Mouse (Mus musculus): ENCODE results near the gene Sfxn2. TPM values are rescaled to one million over a fixed set of nuclear protein-coding genes. Genes with fewer than 3 reads are reported as not detected.

The Sfxn2 gene
- polyA plus RNA-seq, 1 experiment from 2014 or later: 28.3 TPM

DNA sequence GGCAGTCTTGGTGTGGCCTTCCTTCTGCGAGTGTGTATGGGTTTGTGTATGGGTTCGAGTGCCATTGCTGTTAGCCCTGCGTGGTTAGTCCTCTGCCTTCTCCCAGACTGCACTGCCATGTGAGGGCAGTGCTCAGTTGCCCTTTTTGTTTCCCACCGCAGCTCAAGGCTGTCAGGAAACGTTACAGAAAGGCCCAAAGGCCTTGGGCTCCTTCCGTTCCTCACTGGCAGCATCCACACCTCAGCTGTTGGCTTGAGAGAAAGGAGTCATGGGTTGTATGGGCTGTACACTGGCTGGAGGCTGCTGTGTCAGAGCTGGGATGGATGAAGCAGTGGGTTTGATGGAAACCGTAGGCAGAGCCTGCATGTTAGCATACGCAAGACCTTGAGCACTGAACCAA lies 67.6 kb downstream of the Sfxn2 start:
- no peaks in the 10 kb centered on the region for H3K27me3 ChIP-seq
- no peaks in the 10 kb centered on the region for H3K9me3 ChIP-seq
- no peak overlapping the region for H3K4me2 ChIP-seq
- H3K36me3 ChIP-seq: peaks cover 18% of the 10 kb centered on the region; the same call in 1 of the 2 replicates
- H3K27ac ChIP-seq: peak overlapping the region; percentile 90
- 75% methylated on average over 8 of the region's 8 CpGs for WGBS
- ATAC-seq (ENCODE audit: borderline replicate concordance, extremely low read depth, low FRiP score, low TSS enrichment): no peak
- H3K4me1 ChIP-seq: peaks cover 77% of the 10 kb centered on the region
- H3K9ac ChIP-seq: 0 out of 2 replicates have a peak overlapping the region, but pooled peaks have one; percentile 5
- H3K4me3 ChIP-seq: no peak overlapping the region

DNA sequence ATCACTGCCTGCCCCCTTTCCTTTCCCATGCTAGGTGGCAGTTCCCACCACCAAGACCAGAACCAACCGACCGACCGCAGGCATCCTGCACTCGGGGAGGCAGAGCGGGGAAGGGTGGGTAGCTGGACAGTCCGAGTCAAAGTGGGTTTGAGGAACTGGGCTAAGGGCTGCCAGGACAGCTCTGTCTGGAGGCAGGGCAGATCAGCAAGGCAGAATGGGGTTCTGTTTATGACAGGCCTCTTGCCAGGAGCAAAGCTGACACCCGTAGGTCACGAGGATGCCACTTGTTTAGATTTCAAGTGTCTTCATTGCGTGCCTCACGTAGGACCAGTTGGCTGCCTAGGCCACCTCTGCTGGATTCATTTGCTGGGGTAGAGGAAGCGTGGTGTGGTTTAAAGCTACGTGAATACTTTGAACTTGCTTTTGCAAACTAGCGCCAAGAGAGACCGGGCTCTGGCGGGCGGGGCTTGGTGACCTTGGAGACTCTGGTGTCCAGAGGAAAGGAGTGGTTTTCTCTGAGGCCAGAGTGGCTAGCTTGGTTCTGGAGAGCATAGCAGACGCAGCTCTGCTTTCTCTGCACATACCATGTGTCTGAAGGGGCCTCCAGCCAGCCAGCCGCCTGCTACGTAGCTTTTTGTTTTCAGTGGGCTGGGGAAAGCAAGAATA lies 68.4 kb downstream of the Sfxn2 start:
- Histone ChIP-seq H3K27me3 (no peaks in the 10 kb centered on the region), H3K9ac (peak overlapping the region; percentile 20), H3K4me2 (peak overlapping the region; percentile 39), H3K27ac (peak overlapping the region; percentile 90), H3K4me3 (no peak overlapping the region), H3K4me1 (peaks cover 71% of the 10 kb centered on the region), H3K36me3 (peaks cover 24% of the 10 kb centered on the region; the same call in 1 of the 2 replicates), H3K9me3 (no peaks in the 10 kb centered on the region)
- peak; percentile 79 for ATAC-seq (ENCODE audit: borderline replicate concordance, extremely low read depth, low FRiP score, low TSS enrichment)
- 16% methylated on average over 19 of the region's 19 CpGs for WGBS

DNA sequence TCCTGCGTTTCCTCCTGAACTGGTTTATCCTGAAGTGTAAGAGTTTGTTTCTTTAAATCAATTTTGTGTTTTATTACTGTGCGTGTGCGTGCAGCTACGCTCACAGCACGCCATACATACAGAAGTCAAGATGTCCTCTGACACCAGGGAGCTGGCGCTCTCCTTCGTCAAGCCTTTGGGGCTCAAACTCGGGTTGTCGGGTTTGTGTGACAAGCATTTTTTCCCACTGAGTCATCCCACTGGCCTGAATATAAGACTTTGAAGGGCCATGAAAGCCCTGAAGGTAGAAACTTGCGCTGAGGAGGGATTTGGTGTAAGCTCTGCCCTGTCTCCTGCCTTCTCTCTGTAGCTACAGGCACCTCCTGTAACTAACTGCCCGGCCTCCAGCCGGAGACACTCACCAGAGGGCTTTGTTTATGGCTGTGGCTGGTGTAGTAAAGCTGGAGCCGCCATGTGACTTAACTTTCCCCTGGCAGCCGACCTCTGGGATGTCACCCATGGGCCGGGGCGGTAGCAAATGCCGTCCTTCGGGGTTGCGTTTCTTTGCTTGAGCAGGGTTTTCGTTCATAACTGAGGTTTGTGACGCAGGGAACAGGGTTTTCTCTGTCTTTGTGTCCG lies 69.1 kb downstream of the Sfxn2 start:
- Histone ChIP-seq H3K27me3 (no peaks in the 10 kb centered on the region), H3K36me3 (peaks cover 25% of the 10 kb centered on the region; the same call in 1 of the 2 replicates), H3K9ac (0 out of 2 replicates have a peak overlapping the region, but pooled peaks have one; percentile 20), H3K4me3 (no peak overlapping the region), H3K9me3 (no peaks in the 10 kb centered on the region), H3K4me1 (peaks cover 69% of the 10 kb centered on the region), H3K4me2 (peak overlapping the region; percentile 39), H3K27ac (peak overlapping the region; percentile 90)
- ATAC-seq (ENCODE audit: borderline replicate concordance, extremely low read depth, low FRiP score, low TSS enrichment): peak; percentile 6; the same call in 1 of the 2 replicates
- 38% methylated on average over 22 of the region's 22 CpGs for WGBS

DNA sequence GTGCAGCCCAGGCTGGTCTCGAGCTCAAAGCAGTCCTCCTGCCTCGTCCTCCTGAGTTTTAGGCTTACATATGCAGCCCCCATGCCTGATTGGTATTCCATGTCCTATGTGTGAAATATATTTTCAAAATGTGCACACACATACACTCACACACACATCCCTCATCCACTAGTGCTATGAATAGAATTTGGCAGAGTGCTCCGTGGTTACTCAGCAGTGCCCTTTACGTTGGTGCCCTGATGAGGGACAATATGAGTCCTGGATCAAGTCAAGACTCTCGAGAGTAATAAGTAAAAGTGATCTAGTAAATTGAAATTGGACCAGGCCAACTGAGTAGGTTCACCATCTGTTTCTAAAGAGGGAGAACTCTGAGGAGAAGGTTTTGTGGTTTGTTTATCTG lies 70.1 kb downstream of the Sfxn2 start:
- Histone ChIP-seq H3K27ac (peak overlapping the region; percentile 90), H3K27me3 (no peaks in the 10 kb centered on the region), H3K9me3 (no peaks in the 10 kb centered on the region), H3K4me1 (peaks cover 65% of the 10 kb centered on the region), H3K4me3 (no peak overlapping the region), H3K4me2 (no peak overlapping the region), H3K36me3 (peaks cover 17% of the 10 kb centered on the region; the same call in 1 of the 2 replicates), H3K9ac (no peak overlapping the region)
- no peak for ATAC-seq (ENCODE audit: borderline replicate concordance, extremely low read depth, low FRiP score, low TSS enrichment)
- 69% methylated on average over 5 of the region's 5 CpGs for WGBS

DNA sequence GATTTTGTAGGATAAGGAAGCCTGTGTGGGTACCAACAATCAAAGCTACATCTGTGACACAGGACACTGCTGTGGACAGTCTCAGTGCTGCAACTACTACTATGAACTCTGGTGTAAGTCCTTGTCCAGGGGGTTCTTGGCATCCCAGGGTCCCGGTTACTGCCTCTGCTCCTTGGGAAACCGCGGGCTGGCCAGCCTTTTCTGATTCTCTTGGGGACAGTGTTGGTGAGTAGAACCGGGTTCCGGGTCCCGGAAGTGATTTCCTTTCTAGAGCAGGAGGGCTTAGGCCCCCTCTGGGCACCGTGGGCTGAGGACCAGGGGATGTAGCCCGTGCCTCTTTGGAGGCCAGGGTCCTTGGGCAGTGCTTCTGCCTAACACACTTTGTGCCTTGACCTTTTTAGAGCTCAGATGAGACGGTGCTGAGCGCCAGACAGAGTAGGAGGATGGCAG lies 71.2 kb downstream of the Sfxn2 start:
- Histone ChIP-seq H3K4me1 (peaks cover 65% of the 10 kb centered on the region), H3K4me2 (no peak overlapping the region)
- ATAC-seq (ENCODE audit: borderline replicate concordance, extremely low read depth, low FRiP score, low TSS enrichment): no peak

DNA sequence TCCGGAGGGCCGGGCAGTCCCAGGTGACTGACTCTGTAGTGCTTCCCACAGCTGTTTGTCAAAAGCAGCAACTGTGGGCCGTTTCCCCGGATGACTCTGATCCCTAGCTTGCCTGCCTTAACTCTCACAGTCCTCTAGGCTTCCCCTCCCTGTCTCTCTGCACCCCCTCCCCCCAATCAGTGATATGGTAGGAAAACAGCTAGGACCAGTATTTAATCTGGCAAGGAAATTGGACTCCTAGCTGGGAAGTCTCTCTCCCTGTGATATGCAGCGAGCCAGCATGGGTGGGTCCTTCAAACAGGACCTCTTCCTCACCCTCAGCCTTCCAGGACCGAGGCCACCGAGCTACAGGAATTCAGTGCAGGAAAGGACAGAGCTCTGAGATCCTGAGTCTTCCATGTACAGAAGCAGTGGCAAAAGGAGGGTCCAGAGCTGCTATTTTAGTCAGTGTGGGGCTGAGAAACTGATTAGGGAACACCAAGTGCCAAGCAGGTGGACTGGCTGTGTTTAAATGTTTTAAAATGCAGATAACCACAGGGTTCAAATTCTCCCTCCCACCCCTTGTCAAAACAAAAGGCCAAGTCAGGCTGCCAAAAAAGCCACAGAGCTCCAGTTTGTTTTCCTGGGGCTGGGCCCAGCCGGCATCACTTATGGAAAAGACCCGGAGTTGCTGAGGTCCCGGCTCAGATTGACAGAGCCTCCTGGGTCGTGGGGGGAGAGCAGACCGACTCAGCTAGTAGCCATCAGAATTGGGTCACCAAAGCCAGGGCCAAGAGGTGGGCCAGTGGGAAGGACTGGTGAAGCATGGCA lies 71.8 kb downstream of the Sfxn2 start:
- peaks cover 60% of the 10 kb centered on the region for H3K4me1 ChIP-seq
- no peak; the same call in 1 of the 2 replicates for ATAC-seq (ENCODE audit: borderline replicate concordance, extremely low read depth, low FRiP score, low TSS enrichment)
- 28% methylated on average over 12 of the region's 12 CpGs for WGBS
- no peak overlapping the region for H3K9ac ChIP-seq
- peaks cover 15% of the 10 kb centered on the region; the same call in 1 of the 2 replicates for H3K36me3 ChIP-seq
- no peak overlapping the region for H3K4me2 ChIP-seq
- no peak overlapping the region for H3K4me3 ChIP-seq
- no peaks in the 10 kb centered on the region for H3K9me3 ChIP-seq
- H3K27me3 ChIP-seq: no peaks in the 10 kb centered on the region
- H3K27ac ChIP-seq: peak overlapping the region; percentile 66

More for the DNA sequence above, 71.2 kb downstream of the Sfxn2 start:
- no peaks in the 10 kb centered on the region for H3K9me3 ChIP-seq
- WGBS: 78% methylated on average over 10 of the region's 10 CpGs
- no peak overlapping the region for H3K4me3 ChIP-seq
- H3K9ac ChIP-seq: no peak overlapping the region
- H3K27ac ChIP-seq: peak overlapping the region; percentile 66
- no peaks in the 10 kb centered on the region for H3K27me3 ChIP-seq
- peaks cover 15% of the 10 kb centered on the region; the same call in 1 of the 2 replicates for H3K36me3 ChIP-seq

DNA sequence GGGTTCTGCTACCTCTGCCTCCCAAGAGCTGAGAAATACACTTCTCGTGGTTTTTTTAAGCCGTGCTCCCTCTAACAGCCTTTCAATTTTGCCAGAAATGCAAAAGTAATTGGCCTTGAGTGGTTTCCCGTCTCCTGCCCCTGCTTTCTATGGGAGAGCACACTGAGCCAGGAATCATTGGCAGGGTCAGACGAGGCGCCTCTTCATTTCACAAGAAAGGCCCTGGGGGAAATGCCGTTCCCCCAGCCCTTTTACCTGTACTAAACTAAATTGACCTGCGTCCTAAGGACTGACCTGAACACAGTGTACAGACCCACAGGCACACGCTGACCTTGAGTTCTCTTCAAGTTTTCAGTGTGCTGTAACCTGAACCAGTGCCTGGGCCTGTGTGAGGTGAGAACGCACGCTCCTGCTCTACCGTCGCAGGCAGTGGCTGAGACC lies 72.9 kb downstream of the Sfxn2 start:
- no peak overlapping the region for H3K4me2 ChIP-seq
- no peak for ATAC-seq (ENCODE audit: borderline replicate concordance, extremely low read depth, low FRiP score, low TSS enrichment)
- peaks cover 15% of the 10 kb centered on the region; the same call in 1 of the 2 replicates for H3K36me3 ChIP-seq
- H3K27me3 ChIP-seq: no peaks in the 10 kb centered on the region
- H3K9me3 ChIP-seq: no peaks in the 10 kb centered on the region
- H3K4me1 ChIP-seq: peaks cover 49% of the 10 kb centered on the region
- no peak overlapping the region for H3K9ac ChIP-seq
- 79% methylated on average over 12 of the region's 12 CpGs for WGBS
- no peak overlapping the region for H3K27ac ChIP-seq
- H3K4me3 ChIP-seq: no peak overlapping the region

DNA sequence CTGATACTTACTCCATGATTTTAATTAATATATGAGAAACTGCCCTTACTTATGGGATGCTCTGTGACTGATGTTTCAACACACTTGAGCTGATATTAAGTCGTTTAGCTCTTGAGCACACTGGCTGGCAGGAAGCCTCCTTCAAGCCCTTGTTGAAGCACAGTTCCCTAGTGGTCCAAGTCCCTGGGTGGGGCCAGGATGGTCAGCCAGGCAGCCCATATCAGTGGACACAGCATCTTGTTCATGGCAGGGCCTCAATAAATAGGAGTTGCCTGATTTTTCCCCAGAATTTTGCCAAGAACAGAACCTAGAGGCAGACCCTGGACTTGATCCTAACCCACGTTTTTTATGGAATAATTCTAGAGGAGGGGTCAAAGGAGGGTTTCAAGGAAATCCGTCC lies 74.1 kb downstream of the Sfxn2 start:
- no peak for ATAC-seq (ENCODE audit: borderline replicate concordance, extremely low read depth, low FRiP score, low TSS enrichment)
- no peak overlapping the region for H3K4me2 ChIP-seq
- H3K9ac ChIP-seq: no peak overlapping the region
- WGBS: 61% methylated on average over 3 of the region's 3 CpGs
- peaks cover 18% of the 10 kb centered on the region; the same call in 1 of the 2 replicates for H3K36me3 ChIP-seq
- H3K4me3 ChIP-seq: no peak overlapping the region
- no peak overlapping the region for H3K27ac ChIP-seq
- peaks cover 37% of the 10 kb centered on the region for H3K4me1 ChIP-seq
- no peaks in the 10 kb centered on the region for H3K27me3 ChIP-seq
- no peaks in the 10 kb centered on the region for H3K9me3 ChIP-seq

Other genes with a start within 250 kb of the Sfxn2 start
- 7.0 and 8.3 TPM in 2 replicates for gene Psd, start 246.2 kb upstream of the Sfxn2 start, polyA plus RNA-seq (2015; fragmentation: Nextera tagmentation; extraction: Ambion mirVana)
- 13.3 and 14.2 TPM in 2 replicates for gene Fbxl15, start 245.2 kb upstream of the Sfxn2 start, polyA plus RNA-seq (2015; fragmentation: Nextera tagmentation; extraction: Ambion mirVana)
- gene Cuedc2, start 234.7 kb upstream of the Sfxn2 start, polyA plus RNA-seq (2015; fragmentation: Nextera tagmentation; extraction: Ambion mirVana): 146 and 154 TPM in 2 replicates
- gene Mfsd13a, start 232.2 kb upstream of the Sfxn2 start, polyA plus RNA-seq (2015; fragmentation: Nextera tagmentation; extraction: Ambion mirVana): 10.1 and 10.5 TPM in 2 replicates
- gene 2310034G01Rik, start 223.1 kb upstream of the Sfxn2 start, polyA plus RNA-seq (2015; fragmentation: Nextera tagmentation; extraction: Ambion mirVana): 2.0 and 2.4 TPM in 2 replicates
- 137 and 139 TPM in 2 replicates for gene Actr1a, start 177.6 kb upstream of the Sfxn2 start, polyA plus RNA-seq (2015; fragmentation: Nextera tagmentation; extraction: Ambion mirVana)
- 31.9 and 34.5 TPM in 2 replicates for gene Sufu, start 176.5 kb upstream of the Sfxn2 start, polyA plus RNA-seq (2015; fragmentation: Nextera tagmentation; extraction: Ambion mirVana)
- gene Trim8, start 71.7 kb upstream of the Sfxn2 start, polyA plus RNA-seq (2015; fragmentation: Nextera tagmentation; extraction: Ambion mirVana): 22.2 and 27.8 TPM in 2 replicates
- 115 and 119 TPM in 2 replicates for gene Arl3, start 167 bp upstream of the Sfxn2 start, polyA plus RNA-seq (2015; fragmentation: Nextera tagmentation; extraction: Ambion mirVana)
- gene Wbp1l, start 25.7 kb downstream of the Sfxn2 start, polyA plus RNA-seq (2015; fragmentation: Nextera tagmentation; extraction: Ambion mirVana): 44.0 and 48.0 TPM in 2 replicates
- 0.10 TPM in 1 of 2 replicates, not detected in the other for gene Cyp17a1, start 99.8 kb downstream of the Sfxn2 start, polyA plus RNA-seq (2015; fragmentation: Nextera tagmentation; extraction: Ambion mirVana)
- 15.5 and 16.2 TPM in 2 replicates for gene Borcs7, start 116.5 kb downstream of the Sfxn2 start, polyA plus RNA-seq (2015; fragmentation: Nextera tagmentation; extraction: Ambion mirVana)
- 29.1 and 30.4 TPM in 2 replicates for gene As3mt, start 134.1 kb downstream of the Sfxn2 start, polyA plus RNA-seq (2015; fragmentation: Nextera tagmentation; extraction: Ambion mirVana)
- 3.3 and 3.5 TPM in 2 replicates for gene Cnnm2, start 188.2 kb downstream of the Sfxn2 start, polyA plus RNA-seq (2015; fragmentation: Nextera tagmentation; extraction: Ambion mirVana)

Data from lung, embryonic 15.5 days (tissue).